Comparison of ENCODE assay signal across 11 mouse cellular contexts in the genomic region with DNA sequence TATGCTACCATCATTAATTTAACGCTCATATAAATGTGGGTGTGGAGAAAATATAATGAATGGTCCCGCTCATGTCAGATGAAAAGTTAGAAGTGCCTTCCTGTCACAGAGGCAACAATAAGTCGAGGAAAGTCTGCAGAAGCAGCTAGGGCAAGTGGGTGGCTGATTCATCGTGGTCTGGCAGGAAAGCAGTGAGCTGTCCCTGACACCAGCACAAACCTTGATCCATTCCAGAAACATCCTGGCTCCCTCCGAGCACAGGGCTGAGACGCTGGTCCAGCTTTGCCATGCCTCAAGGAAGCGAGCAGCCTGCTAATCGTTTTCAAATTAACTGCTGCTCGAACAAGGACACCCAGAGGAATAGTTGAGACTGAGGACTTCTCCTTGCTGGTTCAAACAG.
DNase-seq lines count a peak whose midpoint lies in the region; ATAC-seq lines count a peak whose summit lies in the region.
"Had no signal": no experiment of that assay in that cellular context is flagged by ENCODE, and none has a peak within 500 bp of the region (broad histone marks: within the 10 kb centered on the region; RNA-seq: fewer than 3 reads in every experiment).

No protein-coding gene starts in this region.

- no peak for ATAC-seq in embryonic facial prominence, embryonic 11.5 days (replicated peaks; ENCODE audit: insufficient number of reproducible peaks, low FRiP score, low TSS enrichment, low read depth)
- no peak for ATAC-seq in kidney, embryonic 16.5 days (ENCODE audit: low FRiP score, low TSS enrichment)

- no peak overlapping the region for H3K4me2 ChIP-seq in embryonic facial prominence, embryonic 11.5 days (ENCODE audit: low read depth, low read length)
- H3K4me2 ChIP-seq in kidney, embryonic 16.5 days (replicated peaks; ENCODE audit: low read depth, low read length) = no peak overlapping the region
- H3K4me2 ChIP-seq: embryonic facial prominence, embryonic 15.5 days had no signal

- H3K27ac ChIP-seq in embryonic facial prominence, embryonic 11.5 days (replicated peaks; ENCODE audit: low read depth, low read length) = no peak overlapping the region
- H3K27ac ChIP-seq in kidney, embryonic 16.5 days (ENCODE audit: low read length) = no peak overlapping the region
- H3K27ac ChIP-seq: embryonic facial prominence, embryonic 15.5 days; left cerebral cortex, adult 2 months had no signal

- no peaks in the 10 kb centered on the region for H3K36me3 ChIP-seq in embryonic facial prominence, embryonic 11.5 days (replicated peaks; ENCODE audit: control insufficient read depth, insufficient read depth, low read depth, low read length)
- H3K36me3 ChIP-seq in kidney, embryonic 16.5 days (ENCODE audit: insufficient read depth, low read length) = no peaks in the 10 kb centered on the region
- H3K36me3 ChIP-seq: embryonic facial prominence, embryonic 15.5 days had no signal

- 50% methylated on average over 9 of the region's 9 CpGs for WGBS in embryonic facial prominence, embryonic 11.5 days
- WGBS in kidney, embryonic 16.5 days = 49% methylated on average over 9 of the region's 9 CpGs

- H3K27me3 ChIP-seq in embryonic facial prominence, embryonic 11.5 days (ENCODE audit: control insufficient read depth, insufficient read depth, low read length) = no peaks in the 10 kb centered on the region
- H3K27me3 ChIP-seq in kidney, embryonic 16.5 days (ENCODE audit: insufficient read depth, low read length) = no peaks in the 10 kb centered on the region
- H3K27me3 ChIP-seq: embryonic facial prominence, embryonic 15.5 days had no signal

- H3K4me3 ChIP-seq in embryonic facial prominence, embryonic 11.5 days (ENCODE audit: low read depth, low read length) = no peak overlapping the region
- no peak overlapping the region for H3K4me3 ChIP-seq in kidney, embryonic 16.5 days (ENCODE audit: low read length)
- H3K4me3 ChIP-seq: embryonic facial prominence, embryonic 15.5 days; left cerebral cortex, adult 2 months had no signal

- DNase-seq in gastrocnemius, adult 18-20 months (ENCODE audit: low spot score) = peak; percentile 29
- no peak for DNase-seq in gastrocnemius, adult 8-10 months (ENCODE audit: low spot score in 2 of 2)
- peak; percentile 56 for DNase-seq in right cerebral cortex, adult 18-20 months
- DNase-seq in right cerebral cortex, postnatal 25 days = no peak
- peak; percentile 16 for DNase-seq in embryonic facial prominence, embryonic 11.5 days (ENCODE audit: low spot score)
- DNase-seq in B cell, adult 2 months = no peak
- no peak for DNase-seq in lung, postnatal 36 days
- DNase-seq: kidney, adult 8-10 months had no signal

- no peaks in the 10 kb centered on the region for H3K9me3 ChIP-seq in embryonic facial prominence, embryonic 11.5 days (replicated peaks; ENCODE audit: control insufficient read depth, low read length)
- H3K9me3 ChIP-seq in kidney, embryonic 16.5 days (ENCODE audit: low read length) = no peaks in the 10 kb centered on the region
- H3K9me3 ChIP-seq: embryonic facial prominence, embryonic 15.5 days had no signal

- H3K4me1 ChIP-seq in embryonic facial prominence, embryonic 11.5 days (ENCODE audit: control insufficient read depth, insufficient read depth, low read length) = no peaks in the 10 kb centered on the region
- no peaks in the 10 kb centered on the region; the same call in 1 of the 2 replicates for H3K4me1 ChIP-seq in kidney, embryonic 16.5 days (ENCODE audit: insufficient read depth, low read length)

- no peak overlapping the region for H3K9ac ChIP-seq in embryonic facial prominence, embryonic 11.5 days (replicated peaks; ENCODE audit: low read length)
- H3K9ac ChIP-seq in kidney, embryonic 16.5 days (replicated peaks; ENCODE audit: low read length) = no peak overlapping the region
- H3K9ac ChIP-seq: embryonic facial prominence, embryonic 15.5 days had no signal

Comparison
In these comparisons a context has a peak if more than half of its experiments do, and no peak if none do; other contexts are left out.
1. DNase-seq: peak in gastrocnemius, adult 18-20 months (single experiment), right cerebral cortex, adult 18-20 months (single experiment) and embryonic facial prominence, embryonic 11.5 days (single experiment); none in gastrocnemius, adult 8-10 months (0 of 2), right cerebral cortex, postnatal 25 days (single experiment), B cell, adult 2 months (0 of 2) and lung, postnatal 36 days (single experiment).